Mouse (Mus musculus) embryo, embryonic 11 days (tissue): ENCODE data around the gene Pih1d1.
"Not testable (repeated sequence)": the region's sequence is repeated elsewhere in the genome, so short reads cannot be mapped to it uniquely, and the experiment has no call there.

Experiments
- DNase-seq: peaks from one replicate; pipeline ENCODE4 v3.0.0-alpha.2; 2015

Pih1d1 gene

GRCm38 (mm10) chr7:45154096-45154992 is at the start of gene Pih1d1, which contains the start of gene Aldh16a1:
Pih1d1 (plus strand) TSS chr7:45154303.
Aldh16a1 (minus strand) TSS chr7:45154584.
- DNase-seq = peak; percentile 98

- DNase-seq = no peak
Measured at GRCm38 (mm10) chr7:45104941-45105340, 49.2 kb upstream of the Pih1d1 start.

GRCm38 (mm10) chr7:45105491-45105890 is 48.6 kb upstream of the Pih1d1 start:
- no peak for DNase-seq

GRCm38 (mm10) chr7:45106441-45106840 is 47.7 kb upstream of the Pih1d1 start:
- peak; percentile 54 for DNase-seq

GRCm38 (mm10) chr7:45107052-45107645 is 47.0 kb upstream of the Pih1d1 start:
- DNase-seq = no peak

GRCm38 (mm10) chr7:45110089-45110488 is 44.0 kb upstream of the Pih1d1 start:
- not testable (repeated sequence) for DNase-seq

GRCm38 (mm10) chr7:45111940-45112339 is 42.2 kb upstream of the Pih1d1 start:
- no peak for DNase-seq

GRCm38 (mm10) chr7:45112529-45112928 is 41.6 kb upstream of the Pih1d1 start:
- no peak for DNase-seq

- no peak for DNase-seq
Measured at GRCm38 (mm10) chr7:45113476-45113875, 40.6 kb upstream of the Pih1d1 start.

- DNase-seq = no peak
Measured at GRCm38 (mm10) chr7:45117566-45117965, 36.5 kb upstream of the Pih1d1 start.

GRCm38 (mm10) chr7:45118336-45118735 is 35.8 kb upstream of the Pih1d1 start:
- no peak for DNase-seq

- DNase-seq = no peak
Measured at GRCm38 (mm10) chr7:45119780-45120709, 34.1 kb upstream of the Pih1d1 start.

GRCm38 (mm10) chr7:45121404-45121803 is 32.7 kb upstream of the Pih1d1 start:
- DNase-seq = no peak

GRCm38 (mm10) chr7:45121966-45122365 is 32.1 kb upstream of the Pih1d1 start:
- no peak for DNase-seq

GRCm38 (mm10) chr7:45122561-45123185 is 31.4 kb upstream of the Pih1d1 start:
- no peak for DNase-seq

- peak; percentile 52 for DNase-seq
Measured at GRCm38 (mm10) chr7:45123186-45123570, 30.9 kb upstream of the Pih1d1 start.

GRCm38 (mm10) chr7:45124224-45125143 is 29.6 kb upstream of the Pih1d1 start, which contains the start of gene Rps11:
Rps11 (minus strand) TSS chr7:45124439.
- peak; percentile 100 for DNase-seq

GRCm38 (mm10) chr7:45125144-45125600 is 28.9 kb upstream of the Pih1d1 start:
- DNase-seq = peak; percentile 68

GRCm38 (mm10) chr7:45125649-45126048 is 28.5 kb upstream of the Pih1d1 start:
- not testable (repeated sequence) for DNase-seq

GRCm38 (mm10) chr7:45126147-45126843 is 27.8 kb upstream of the Pih1d1 start:
- no peak for DNase-seq
